Mouse (Mus musculus): ENCODE data around the gene Tjp2.

DNA sequence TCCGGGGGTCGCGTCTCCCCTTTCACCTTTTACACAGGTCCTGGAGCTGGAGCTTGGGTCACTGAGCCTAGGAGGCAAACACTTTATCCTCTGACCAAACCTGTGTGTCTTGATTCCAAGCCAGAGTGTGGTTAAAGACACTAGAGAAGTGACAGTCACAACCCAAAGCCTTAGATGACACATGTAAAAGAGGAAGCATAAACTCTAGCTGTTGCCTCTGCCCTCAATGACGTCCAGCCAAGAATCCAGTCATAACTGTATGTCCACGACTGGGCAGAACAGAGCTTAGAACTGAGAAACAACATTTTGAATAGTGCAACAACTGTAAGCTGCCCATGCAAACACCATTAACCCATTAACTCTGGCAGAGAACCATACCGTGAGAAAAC lies 68.8 kb downstream of the Tjp2 start:
- TF ChIP-seq POLR2A (IDR thresholded peaks at IDR 0.05; ENCODE audit: low read depth, low read length) (no peak), CTCF (IDR thresholded peaks at IDR 0.05; ENCODE audit: extremely low read depth, insufficient read depth, insufficient read length, insufficient replicate concordance) (no peak)

Data from spleen, adult 2 months (tissue).